In genomic region chr19:58345137-58345536, GRCm38 (mm10) we compare ENCODE assay signal across 15 mouse cellular contexts.
"Had no signal": no experiment of that assay in that cellular context is flagged by ENCODE, and none has a peak within 500 bp of the region (broad histone marks: within the 10 kb centered on the region; RNA-seq: fewer than 3 reads in every experiment).

No protein-coding gene starts in this region.

- H3K4me3 ChIP-seq: limb, embryonic 12.5 days; limb, embryonic 15.5 days; neural tube, embryonic 12.5 days had no signal

- H3K9me3 ChIP-seq: limb, embryonic 12.5 days; limb, embryonic 15.5 days; neural tube, embryonic 12.5 days had no signal

- H3K4me1 ChIP-seq: limb, embryonic 15.5 days had no signal

- H3K9ac ChIP-seq: limb, embryonic 12.5 days; limb, embryonic 15.5 days; liver, embryonic 14.5 days; liver, postnatal 0 days; lung, embryonic 14.5 days; neural tube, embryonic 12.5 days had no signal

- DNase-seq: kidney, adult 9 months; kidney, postnatal 14 days; kidney, postnatal 4 days; left cerebral cortex, postnatal 4 days; liver, postnatal 0 days; lung, embryonic 14.5 days; thymus, adult 18-20 months; thymus, postnatal 36 days had no signal

- H3K27ac ChIP-seq: limb, embryonic 12.5 days; limb, embryonic 15.5 days; liver, embryonic 14.5 days; macrophage; neural tube, embryonic 12.5 days had no signal

- H3K36me3 ChIP-seq: limb, embryonic 12.5 days; limb, embryonic 15.5 days; neural tube, embryonic 12.5 days had no signal

- H3K27me3 ChIP-seq: neural tube, embryonic 12.5 days had no signal

- H3K4me2 ChIP-seq: limb, embryonic 12.5 days; limb, embryonic 15.5 days; liver, embryonic 11.5 days; lung, embryonic 14.5 days; neural tube, embryonic 12.5 days had no signal

- ATAC-seq: liver, postnatal 0 days; lung, postnatal 0 days had no signal
